Mouse (Mus musculus) liver, embryonic 11.5 days (tissue): ENCODE data around the gene Egflam. TPM values are rescaled to one million over a fixed set of nuclear protein-coding genes. Genes with fewer than 3 reads are reported as not detected.

Experiments used
- ATAC-seq: fragments of 200-750 bp; cut with Nextera tagmentation; replicated peaks from 2 replicates; pipeline ENCODE4 v1.8.0; 2017; ENCODE audit warnings: moderate number of reproducible peaks, mild to moderate bottlenecking, moderate TSS enrichment, moderate library complexity; ENCODE audit not compliant: low FRiP score
- DNase-seq: peaks from one replicate; pipeline ENCODE4 v3.0.0-alpha.2; 2017; ENCODE audit warnings: low spot score
- H3K27ac ChIP-seq: fragments of 300-500 bp; sonication (generic); 2 replicates; pipeline ENCODE4 v1.5.1; 2014; ENCODE audit warnings: mild to moderate bottlenecking, low read depth, low read length, control low read depth
- H3K27me3 ChIP-seq: fragments of 300-500 bp; sonication (generic); replicated peaks from 2 replicates; pipeline ENCODE4 v1.6.1; 2014; ENCODE audit warnings: low read length, mixed read lengths; ENCODE audit not compliant: control insufficient read depth, insufficient read depth
- H3K36me3 ChIP-seq: fragments of 300-500 bp; sonication (generic); 2 replicates; pipeline ENCODE4 v1.6.1; 2014; ENCODE audit warnings: mild to moderate bottlenecking, low read length, moderate library complexity, mixed read lengths; ENCODE audit not compliant: control insufficient read depth, insufficient read depth
- H3K4me1 ChIP-seq: fragments of 300-500 bp; sonication (generic); replicated peaks from 2 replicates; pipeline ENCODE4 v1.6.1; 2014; ENCODE audit warnings: low read length, mixed read lengths; ENCODE audit not compliant: control insufficient read depth, insufficient read depth
- H3K4me2 ChIP-seq: fragments of 300-500 bp; sonication (generic); 2 replicates; pipeline ENCODE4 v1.6.1; 2014; ENCODE audit warnings: mild to moderate bottlenecking, control low read depth, moderate library complexity
- H3K4me3 ChIP-seq: fragments of 300-500 bp; sonication (generic); 2 replicates; pipeline ENCODE4 v1.5.1; 2014; ENCODE audit warnings: low read depth, low read length, control low read depth
- H3K9ac ChIP-seq: fragments of 300-500 bp; sonication (generic); 2 replicates; pipeline ENCODE4 v1.6.1; 2014; ENCODE audit warnings: low read depth, low read length, control low read depth
- H3K9me3 ChIP-seq: fragments of 300-500 bp; sonication (generic); 2 replicates; pipeline ENCODE4 v1.6.1; 2016; ENCODE audit warnings: low read length, inconsistent platforms, mixed read lengths; ENCODE audit not compliant: control insufficient read depth
- WGBS: fragments of 180-500 bp; shearing (Covaris S2); extraction: QIAGEN DNeasy Blood & Tissue Kit; methylation state at CpG from one replicate; pipeline ENCODE4 v1.1.7; 2014; 5-methylcytosine and 5-hydroxymethylcytosine counted together
- polyA plus RNA-seq: library from polyadenylated mRNA; unstranded; fragments of >200 nt; fragmentation: Nextera tagmentation; extraction: Ambion mirVana; gene quantifications from 2 replicates; pipeline ENCODE4 v1.2.1, GENCODE M21; 2014

The Egflam gene
- polyA plus RNA-seq, 1 experiment from 2014 or later, result 2.8 TPM

- peaks cover 3% of the 10 kb centered on the region; the same call in 1 of the 2 replicates for H3K9me3 ChIP-seq
- 75% methylated on average over 8 of the region's 8 CpGs for WGBS
- H3K36me3 ChIP-seq, result no peaks in the 10 kb centered on the region; the same call in 1 of the 2 replicates
- ATAC-seq (no peak), DNase-seq (no peak)
- no peak overlapping the region for H3K4me2 ChIP-seq
- H3K27ac ChIP-seq, result no peak overlapping the region
- no peak overlapping the region for H3K9ac ChIP-seq
- H3K4me1 ChIP-seq, result no peaks in the 10 kb centered on the region
- H3K4me3 ChIP-seq, result no peak overlapping the region
- no peaks in the 10 kb centered on the region for H3K27me3 ChIP-seq
Measured at GRCm38 (mm10) chr15:7247321-7247720, 150.9 kb downstream of the Egflam start.

- 50% methylated on average over 15 of the region's 15 CpGs for WGBS
- no peak overlapping the region for H3K4me3 ChIP-seq
- no peak for DNase-seq
Measured at GRCm38 (mm10) chr15:7242161-7242850, 155.9 kb downstream of the Egflam start.

DNA sequence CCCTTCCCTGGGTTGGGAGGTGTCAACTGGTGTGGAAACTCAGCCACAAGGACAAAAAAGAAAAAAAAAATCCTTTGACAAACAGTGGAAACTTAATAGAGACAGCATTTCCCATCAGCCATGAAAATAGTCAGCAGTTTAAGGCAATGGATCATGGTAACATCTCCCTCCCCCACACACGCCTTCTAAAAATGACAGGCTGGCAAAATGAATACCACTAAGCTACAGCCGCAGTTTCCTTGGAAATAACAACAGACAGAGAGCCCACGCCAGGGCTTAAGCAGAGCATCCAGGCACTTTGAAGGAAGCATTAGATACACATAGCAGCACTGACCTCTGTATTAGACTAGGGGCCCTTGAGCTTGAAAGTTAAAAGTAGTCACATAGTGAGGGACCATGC, 157.2 kb downstream of the Egflam start:
- Histone ChIP-seq H3K9me3 (no peaks in the 10 kb centered on the region), H3K27me3 (no peaks in the 10 kb centered on the region; the same call in 1 of the 2 replicates), H3K4me3 (no peak overlapping the region), H3K9ac (no peak overlapping the region), H3K36me3 (no peaks in the 10 kb centered on the region), H3K27ac (no peak overlapping the region), H3K4me1 (no peaks in the 10 kb centered on the region), H3K4me2 (no peak overlapping the region)
- no peak for DNase-seq
- 74% methylated on average over 3 of the region's 3 CpGs for WGBS
- ATAC-seq, result no peak

More at GRCm38 (mm10) chr15:7242161-7242850, 155.9 kb downstream of the Egflam start:
- Histone ChIP-seq H3K27me3 (no peaks in the 10 kb centered on the region), H3K9ac (no peak overlapping the region), H3K36me3 (no peaks in the 10 kb centered on the region), H3K4me2 (no peak overlapping the region), H3K4me1 (no peaks in the 10 kb centered on the region), H3K9me3 (no peaks in the 10 kb centered on the region), H3K27ac (no peak overlapping the region)
- no peak for ATAC-seq

DNA sequence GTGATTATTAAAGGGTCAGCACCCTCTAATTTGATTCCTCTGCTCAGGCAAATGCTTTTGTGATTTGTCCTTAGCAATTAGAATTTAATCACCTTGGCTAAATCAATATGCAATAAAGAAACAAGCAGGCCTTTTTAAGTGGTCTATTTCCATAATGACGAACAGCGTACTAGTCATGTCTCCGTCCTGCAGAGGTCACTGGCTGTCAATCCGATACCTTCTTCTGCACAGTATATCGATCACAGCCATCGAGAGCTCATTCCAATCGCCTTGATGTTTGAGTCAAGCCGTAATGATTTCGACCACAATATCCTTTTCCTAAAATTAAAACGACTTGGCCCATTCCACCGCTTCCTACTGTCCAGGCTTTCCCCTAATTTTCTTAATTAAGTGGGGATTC, 158.3 kb downstream of the Egflam start:
- Histone ChIP-seq H3K36me3 (no peaks in the 10 kb centered on the region), H3K4me1 (no peaks in the 10 kb centered on the region), H3K9me3 (no peaks in the 10 kb centered on the region), H3K27me3 (no peaks in the 10 kb centered on the region; the same call in 1 of the 2 replicates), H3K4me2 (no peak overlapping the region), H3K9ac (no peak overlapping the region), H3K4me3 (no peak overlapping the region), H3K27ac (no peak overlapping the region)
- no peak for DNase-seq
- 88% methylated on average over 11 of the region's 11 CpGs for WGBS
- no peak for ATAC-seq

DNA sequence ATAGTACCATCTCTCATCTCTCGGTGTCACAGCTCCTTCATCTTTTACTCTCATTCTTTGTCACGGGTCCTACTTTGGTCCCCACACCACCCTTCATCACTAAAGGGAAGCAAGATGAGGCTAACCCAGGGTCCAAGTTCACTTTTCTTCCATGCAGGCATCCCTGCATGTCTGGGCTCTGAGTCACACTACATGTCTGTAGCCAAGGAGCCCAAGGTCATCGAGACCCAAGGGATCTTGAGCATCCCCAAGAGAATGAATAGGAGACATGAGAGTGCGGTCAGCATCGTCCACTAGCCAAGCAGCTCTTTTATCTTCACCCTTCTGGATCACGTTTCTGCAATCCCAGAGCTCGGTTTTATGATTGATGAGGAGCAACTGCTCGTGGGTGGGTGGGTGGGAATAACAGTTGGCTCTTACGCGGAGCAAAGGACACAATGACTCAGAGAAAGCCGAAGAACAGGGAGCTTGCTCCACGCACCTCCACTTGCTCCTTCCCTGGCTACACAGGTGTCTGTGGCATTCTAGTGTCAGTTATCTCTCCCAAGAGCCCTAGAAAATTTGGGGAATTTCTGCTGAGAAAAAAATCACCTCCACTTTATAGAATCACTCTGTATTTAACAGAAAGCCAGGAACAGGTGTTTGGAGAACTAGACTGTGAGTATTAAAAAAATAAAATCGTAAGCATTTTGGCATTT, 164.7 kb downstream of the Egflam start:
- Histone ChIP-seq H3K9ac (no peak overlapping the region), H3K4me3 (no peak overlapping the region), H3K4me2 (no peak overlapping the region), H3K36me3 (no peaks in the 10 kb centered on the region), H3K4me1 (no peaks in the 10 kb centered on the region), H3K27ac (no peak overlapping the region), H3K9me3 (no peaks in the 10 kb centered on the region), H3K27me3 (no peaks in the 10 kb centered on the region; the same call in 1 of the 2 replicates)
- 77% methylated on average over 13 of the region's 13 CpGs for WGBS
- ATAC-seq (no peak), DNase-seq (no peak)

GRCm38 (mm10) chr15:7226225-7226624, 172.0 kb downstream of the Egflam start:
- ATAC-seq, result peak; percentile 49; the same call in 1 of the 2 replicates

DNA sequence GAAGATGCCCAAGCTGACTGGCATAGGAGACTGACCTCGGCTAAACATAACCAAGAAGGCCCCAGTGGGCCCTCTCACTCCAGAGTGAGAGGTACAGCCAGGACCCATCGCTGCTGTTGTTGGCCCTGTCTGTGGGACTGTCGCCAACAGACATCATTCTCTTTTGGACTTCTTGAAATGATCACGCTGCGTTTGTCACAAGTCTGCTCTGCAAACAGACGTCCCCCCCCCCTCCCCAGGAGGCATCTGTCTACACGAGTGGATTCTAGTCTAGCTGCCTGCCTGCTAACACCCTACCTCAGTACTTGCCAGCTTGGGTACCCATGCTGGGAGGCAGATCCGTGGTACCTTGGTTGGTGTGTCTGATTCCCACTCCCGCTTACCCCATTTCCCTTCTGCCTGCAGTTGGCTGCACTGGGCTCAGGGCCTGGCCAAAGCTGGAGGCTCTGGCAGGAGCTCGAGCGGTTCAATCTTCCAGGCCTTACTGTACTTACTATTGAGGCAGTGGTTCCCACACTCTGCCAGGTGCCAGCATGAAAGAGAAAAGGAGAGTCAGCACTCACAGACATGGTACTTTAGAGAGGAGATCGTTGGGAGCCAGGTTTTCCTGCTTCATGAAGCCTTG, 173.9 kb downstream of the Egflam start:
- H3K4me1 ChIP-seq, result no peaks in the 10 kb centered on the region
- WGBS, result 74% methylated on average over 12 of the region's 12 CpGs
- ATAC-seq (no peak), DNase-seq (no peak)
- no peak overlapping the region for H3K9ac ChIP-seq
- no peaks in the 10 kb centered on the region for H3K36me3 ChIP-seq
- no peak overlapping the region for H3K4me2 ChIP-seq
- no peak overlapping the region for H3K4me3 ChIP-seq
- peaks cover 29% of the 10 kb centered on the region for H3K27me3 ChIP-seq
- no peak overlapping the region for H3K27ac ChIP-seq
- H3K9me3 ChIP-seq, result no peaks in the 10 kb centered on the region

More at GRCm38 (mm10) chr15:7226225-7226624, 172.0 kb downstream of the Egflam start:
- no peaks in the 10 kb centered on the region for H3K4me1 ChIP-seq
- H3K9ac ChIP-seq, result no peak overlapping the region
- no peak overlapping the region for H3K4me3 ChIP-seq
- peaks cover 18% of the 10 kb centered on the region for H3K27me3 ChIP-seq
- WGBS, result 2% methylated on average over 5 of the region's 5 CpGs
- H3K9me3 ChIP-seq, result no peaks in the 10 kb centered on the region
- H3K27ac ChIP-seq, result no peak overlapping the region
- H3K4me2 ChIP-seq, result no peak overlapping the region
- peak; percentile 57 for DNase-seq
- no peaks in the 10 kb centered on the region for H3K36me3 ChIP-seq

DNA sequence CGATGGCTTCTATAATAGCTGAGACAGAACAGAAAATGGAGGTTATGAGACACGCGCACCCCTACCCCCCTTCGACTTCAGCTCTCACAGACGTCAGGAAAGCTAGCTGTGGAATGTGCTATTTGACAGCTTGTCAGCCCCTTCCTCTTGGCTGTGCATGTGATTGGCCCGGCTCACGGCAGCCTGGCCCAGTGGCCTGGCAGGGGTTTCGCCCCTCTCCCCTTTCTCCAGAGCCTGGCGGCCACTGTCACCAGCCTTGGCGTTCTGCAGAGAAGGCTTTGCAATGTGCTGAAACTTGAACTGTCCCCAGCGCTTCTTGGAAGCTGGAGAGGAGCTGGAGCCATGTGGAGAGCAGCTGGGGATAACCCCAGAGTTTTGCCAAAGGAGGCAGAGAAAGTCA, 175.4 kb downstream of the Egflam start:
- no peaks in the 10 kb centered on the region for H3K4me1 ChIP-seq
- DNase-seq (no peak), ATAC-seq (no peak)
- no peaks in the 10 kb centered on the region for H3K36me3 ChIP-seq
- H3K9me3 ChIP-seq, result no peaks in the 10 kb centered on the region
- H3K27me3 ChIP-seq, result peaks cover 29% of the 10 kb centered on the region
- H3K4me3 ChIP-seq, result no peak overlapping the region
- no peak overlapping the region for H3K27ac ChIP-seq
- H3K4me2 ChIP-seq, result no peak overlapping the region
- 35% methylated on average over 11 of the region's 11 CpGs for WGBS
- H3K9ac ChIP-seq, result no peak overlapping the region
